ENCODE assay signal across 13 mouse cellular contexts in genomic region chr16:93150451-93150850, GRCm38 (mm10).
DNase-seq lines count a peak whose midpoint lies in the region; ATAC-seq and TF ChIP-seq lines count a peak whose summit lies in the region.
"Had no signal": no experiment of that assay in that cellular context is flagged by ENCODE, and none has a peak within 500 bp of the region (broad histone marks: within the 10 kb centered on the region; RNA-seq: fewer than 3 reads in every experiment).

No protein-coding gene starts in this region.

- H3K4me2 ChIP-seq in hindbrain, embryonic 16.5 days (ENCODE audit: low read length) = peak overlapping the region; percentile 33
- H3K4me2 ChIP-seq: forebrain, embryonic 12.5 days; liver, embryonic 13.5 days had no signal

- no peaks in the 10 kb centered on the region for H3K9me3 ChIP-seq in hindbrain, embryonic 16.5 days (ENCODE audit: control insufficient read depth, low read length)
- H3K9me3 ChIP-seq: forebrain, embryonic 12.5 days; liver, embryonic 13.5 days; midbrain, embryonic 10.5 days had no signal

- H3K4me1 ChIP-seq in hindbrain, embryonic 16.5 days (ENCODE audit: control insufficient read depth, insufficient read depth, low read depth, low read length) = no peaks in the 10 kb centered on the region
- H3K4me1 ChIP-seq: forebrain, embryonic 12.5 days; midbrain, embryonic 10.5 days had no signal

- intact Hi-C loops in left cerebral cortex, adult 2 months (cut with DNase I) = no loop called here

- H3K27me3 ChIP-seq in hindbrain, embryonic 16.5 days (replicated peaks; ENCODE audit: control insufficient read depth, insufficient read depth, low read length) = no peaks in the 10 kb centered on the region
- H3K27me3 ChIP-seq: forebrain, embryonic 12.5 days had no signal

- no peak for ATAC-seq in hindbrain, embryonic 16.5 days
- ATAC-seq in megakaryocyte progenitor cell, adult 5-6 weeks (replicated peaks; ENCODE audit: poor library complexity) = no peak

- no peak for TF ChIP-seq CTCF in left cerebral cortex, adult 2 months (IDR thresholded peaks at IDR 0.05)

- H3K4me3 ChIP-seq in left cerebral cortex, adult 2 months = no peak overlapping the region
- H3K4me3 ChIP-seq in hindbrain, embryonic 16.5 days (ENCODE audit: low read length) = no peak overlapping the region
- H3K4me3 ChIP-seq: forebrain, embryonic 12.5 days; liver, embryonic 13.5 days; midbrain, embryonic 10.5 days had no signal

- DNase-seq in left cerebral cortex, adult 2 months (ENCODE audit: extremely low spot score in 1 of 2, low spot score in 2 of 2) = peak; percentile 11 to 21
- no peak for DNase-seq in left cerebral cortex, adult 11 months (ENCODE audit: low spot score)
- peak; percentile 9 for DNase-seq in urinary bladder, postnatal 25 days (ENCODE audit: low spot score)
- no peak for DNase-seq in urinary bladder, adult 2 months (ENCODE audit: low spot score)
- DNase-seq in telencephalon, adult 2 months (ENCODE audit: low read depth, low spot score) = peak; percentile 26
- no peak for DNase-seq in cerebellum, postnatal 14 days
- DNase-seq: heart, adult 18-20 months; liver, embryonic 13.5 days; thymus, postnatal 14 days had no signal

- H3K36me3 ChIP-seq in hindbrain, embryonic 16.5 days (ENCODE audit: control insufficient read depth, insufficient read depth, low read length) = no peaks in the 10 kb centered on the region
- H3K36me3 ChIP-seq: forebrain, embryonic 12.5 days; liver, embryonic 13.5 days; midbrain, embryonic 10.5 days had no signal

- no peak overlapping the region for H3K27ac ChIP-seq in left cerebral cortex, adult 2 months
- no peak overlapping the region for H3K27ac ChIP-seq in hindbrain, embryonic 16.5 days (ENCODE audit: low read depth, low read length)
- H3K27ac ChIP-seq: forebrain, embryonic 12.5 days; liver, embryonic 13.5 days; midbrain, embryonic 10.5 days had no signal

- WGBS in hindbrain, embryonic 16.5 days = 59% methylated on average over 12 of the region's 12 CpGs

- H3K9ac ChIP-seq in hindbrain, embryonic 16.5 days (ENCODE audit: low read depth, low read length) = no peak overlapping the region
- H3K9ac ChIP-seq: forebrain, embryonic 12.5 days; liver, embryonic 13.5 days had no signal

Comparison
In these comparisons a context has a peak if more than half of its experiments do, and no peak if none do; other contexts are left out.
1. DNase-seq: peak in left cerebral cortex, adult 2 months (2 of 2), urinary bladder, postnatal 25 days (single experiment) and telencephalon, adult 2 months (single experiment); none in left cerebral cortex, adult 11 months (single experiment), urinary bladder, adult 2 months (single experiment) and cerebellum, postnatal 14 days (0 of 2).